Mouse (Mus musculus): ENCODE data around the gene Fam102a.

DNA sequence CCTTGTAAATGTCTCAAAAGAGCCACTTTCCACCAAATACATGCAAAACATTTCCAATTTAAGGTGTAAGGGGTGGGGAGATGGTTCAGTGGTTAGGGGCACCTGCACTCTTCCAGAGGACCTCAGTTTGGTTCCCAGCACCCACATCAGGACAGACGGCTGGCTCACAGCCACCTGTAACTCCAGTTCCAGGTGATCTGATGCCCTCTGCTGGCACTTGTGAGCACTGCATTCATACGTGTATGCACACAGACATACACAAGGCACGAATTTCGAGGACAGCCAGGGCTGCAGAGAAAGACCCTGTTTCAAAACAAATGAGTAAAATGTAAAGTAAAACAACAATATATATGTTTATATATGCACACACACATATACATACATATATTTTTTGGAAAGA lies 82.5 kb downstream of the Fam102a start:
- TF ChIP-seq CTCF (IDR thresholded peaks at IDR 0.05) (peak; percentile 61), POLR2A (IDR thresholded peaks at IDR 0.05; ENCODE audit: insufficient read depth, low read depth, low read length) (no peak)
